Mouse (Mus musculus): ENCODE measurements around the gene Tatdn3.
A peak's percentile ranks its signal among the peaks of the same experiment; 100 is the strongest.
"Not testable (repeated sequence)": the region's sequence is repeated elsewhere in the genome, so short reads cannot be mapped to it uniquely, and the experiment has no call there.

The Tatdn3 gene

GRCm38 (mm10) chr1:191035649-191036048 is 27.1 kb downstream of the Tatdn3 start:
- DNase-seq (ENCODE audit: low spot score in 2 of 2) = no peak

- DNase-seq (ENCODE audit: low spot score in 2 of 2) = not testable (repeated sequence)
Observed at GRCm38 (mm10) chr1:191030922-191031425, 31.8 kb downstream of the Tatdn3 start.

GRCm38 (mm10) chr1:191030182-191030581 is 32.5 kb downstream of the Tatdn3 start:
- no peak for DNase-seq (ENCODE audit: low spot score in 2 of 2)

GRCm38 (mm10) chr1:191026021-191026713 is 36.6 kb downstream of the Tatdn3 start, which contains the start of gene Flvcr1:
Gene Flvcr1, minus strand, starts transcription at chr1:191026158.
- peak; percentile 98 to 99 for DNase-seq (ENCODE audit: low spot score in 2 of 2)

- peak; percentile 20 to 25 for DNase-seq (ENCODE audit: low spot score in 2 of 2)
Observed at GRCm38 (mm10) chr1:191025016-191026012, 37.4 kb downstream of the Tatdn3 start.

- DNase-seq (ENCODE audit: low spot score in 2 of 2) = not testable (repeated sequence)
Observed at GRCm38 (mm10) chr1:191023806-191024205, 38.9 kb downstream of the Tatdn3 start.

- DNase-seq (ENCODE audit: low spot score in 2 of 2) = no peak
Observed at GRCm38 (mm10) chr1:191023140-191023539, 39.6 kb downstream of the Tatdn3 start.

GRCm38 (mm10) chr1:191021016-191021415 is 41.7 kb downstream of the Tatdn3 start:
- no peak for DNase-seq (ENCODE audit: low spot score in 2 of 2)

- DNase-seq (ENCODE audit: low spot score in 2 of 2) = no peak
Observed at GRCm38 (mm10) chr1:191020217-191020924, 42.4 kb downstream of the Tatdn3 start.

- no peak for DNase-seq (ENCODE audit: low spot score in 2 of 2)
Observed at GRCm38 (mm10) chr1:191019803-191020202, 42.9 kb downstream of the Tatdn3 start.

GRCm38 (mm10) chr1:191014271-191014670 is 48.5 kb downstream of the Tatdn3 start:
- DNase-seq (ENCODE audit: low spot score in 2 of 2) = no peak

GRCm38 (mm10) chr1:191008707-191009106 is 54.0 kb downstream of the Tatdn3 start:
- DNase-seq (ENCODE audit: low spot score in 2 of 2) = no peak

GRCm38 (mm10) chr1:191002201-191002600 is 60.5 kb downstream of the Tatdn3 start:
- no peak for DNase-seq (ENCODE audit: low spot score in 2 of 2)

- no peak for DNase-seq (ENCODE audit: low spot score in 2 of 2)
Observed at GRCm38 (mm10) chr1:191000686-191001085, 62.0 kb downstream of the Tatdn3 start.

GRCm38 (mm10) chr1:190998027-190998426 is 64.7 kb downstream of the Tatdn3 start:
- no peak for DNase-seq (ENCODE audit: low spot score in 2 of 2)

- DNase-seq (ENCODE audit: low spot score in 2 of 2) = no peak
Observed at GRCm38 (mm10) chr1:190996346-190996877, 66.3 kb downstream of the Tatdn3 start.

Data from right cerebral cortex, postnatal 36 days (tissue).